Mouse (Mus musculus) E14TG2a.4 (cell line): Measurements from ENCODE around the gene Timp2.

Experiments
- H3K27me3 ChIP-seq: 2 replicates; pipeline ENCODE4 v1.6.1; 2014; ENCODE audit warnings: low read length, control low read depth; ENCODE audit not compliant: insufficient read depth
- H3K36me3 ChIP-seq: 2 replicates; pipeline ENCODE4 v1.6.1; 2014; ENCODE audit warnings: low read length, control low read depth; ENCODE audit not compliant: insufficient read depth
- H3K4me1 ChIP-seq: replicated peaks from 2 replicates; pipeline ENCODE4 v1.6.1; 2014; ENCODE audit warnings: low read depth, low read length, control low read depth
- H3K4me3 ChIP-seq: replicated peaks from 2 replicates; pipeline ENCODE4 v1.5.1; 2014; ENCODE audit warnings: mild to moderate bottlenecking, low read length
- H3K9me3 ChIP-seq: 2 replicates; pipeline ENCODE4 v1.6.1; 2014; ENCODE audit warnings: low read length, control low read depth
- CTCF ChIP-seq: conservative IDR thresholded peaks from 2 replicates; pipeline ENCODE4 v1.5.1; 2014; ENCODE audit warnings: low read length
- NANOG ChIP-seq: IDR thresholded peaks from 2 replicates; pipeline ENCODE4 v1.6.1; 2014; ENCODE audit warnings: borderline replicate concordance, low read length, mixed read lengths
- POU5F1 ChIP-seq: IDR thresholded peaks from 2 replicates; pipeline ENCODE4 v1.6.1; 2014; ENCODE audit warnings: low read length, borderline replicate concordance

The Timp2 gene

GRCm38 (mm10) chr11:118365171-118365570 lies 9.6 kb upstream of the Timp2 start:
- Histone ChIP-seq H3K4me3 (no peak overlapping the region), H3K36me3 (no peaks in the 10 kb centered on the region), H3K27me3 (peaks cover 23% of the 10 kb centered on the region), H3K4me1 (peaks cover 41% of the 10 kb centered on the region), H3K9me3 (no peaks in the 10 kb centered on the region)
- TF ChIP-seq CTCF (no peak), NANOG (no peak), POU5F1 (no peak)

- Histone ChIP-seq H3K4me3 (no peak overlapping the region), H3K4me1 (peaks cover 46% of the 10 kb centered on the region), H3K36me3 (no peaks in the 10 kb centered on the region), H3K9me3 (no peaks in the 10 kb centered on the region), H3K27me3 (peaks cover 19% of the 10 kb centered on the region)
- TF ChIP-seq POU5F1 (no peak), CTCF (no peak), NANOG (no peak)
Measured at GRCm38 (mm10) chr11:118364021-118364420, 8.5 kb upstream of the Timp2 start.

- Histone ChIP-seq H3K4me3 (no peak overlapping the region), H3K4me1 (peaks cover 46% of the 10 kb centered on the region), H3K36me3 (no peaks in the 10 kb centered on the region), H3K9me3 (no peaks in the 10 kb centered on the region), H3K27me3 (peaks cover 26% of the 10 kb centered on the region)
- TF ChIP-seq CTCF (no peak), POU5F1 (no peak), NANOG (no peak)
Measured at GRCm38 (mm10) chr11:118362971-118363518, 7.5 kb upstream of the Timp2 start.

GRCm38 (mm10) chr11:118362501-118362900 lies 7.0 kb upstream of the Timp2 start:
- no peaks in the 10 kb centered on the region for H3K9me3 ChIP-seq
- peaks cover 26% of the 10 kb centered on the region for H3K27me3 ChIP-seq
- TF ChIP-seq CTCF, result no peak
- no peak overlapping the region for H3K4me3 ChIP-seq
- H3K4me1 ChIP-seq, result peaks cover 46% of the 10 kb centered on the region
- H3K36me3 ChIP-seq, result no peaks in the 10 kb centered on the region

- TF ChIP-seq NANOG (no peak), POU5F1 (no peak), CTCF (no peak)
- Histone ChIP-seq H3K4me1 (peaks cover 41% of the 10 kb centered on the region), H3K36me3 (no peaks in the 10 kb centered on the region), H3K4me3 (0 out of 2 replicates have a peak overlapping the region, but pooled peaks have one; percentile 7), H3K27me3 (peaks cover 37% of the 10 kb centered on the region), H3K9me3 (no peaks in the 10 kb centered on the region)
Measured at GRCm38 (mm10) chr11:118360907-118361341, 5.4 kb upstream of the Timp2 start.

- Histone ChIP-seq H3K4me1 (peaks cover 41% of the 10 kb centered on the region), H3K36me3 (no peaks in the 10 kb centered on the region), H3K9me3 (no peaks in the 10 kb centered on the region), H3K27me3 (peaks cover 41% of the 10 kb centered on the region), H3K4me3 (0 out of 2 replicates have a peak overlapping the region, but pooled peaks have one; percentile 7)
- no peak for TF ChIP-seq POU5F1
Measured at GRCm38 (mm10) chr11:118360491-118360890, 5.0 kb upstream of the Timp2 start.

GRCm38 (mm10) chr11:118355205-118355604 lies 335 bp downstream of the Timp2 start:
- peaks cover 18% of the 10 kb centered on the region for H3K4me1 ChIP-seq
- H3K9me3 ChIP-seq, result no peaks in the 10 kb centered on the region
- no peaks in the 10 kb centered on the region for H3K36me3 ChIP-seq
- peaks cover 70% of the 10 kb centered on the region for H3K27me3 ChIP-seq
- TF ChIP-seq CTCF (no peak), POU5F1 (no peak), NANOG (no peak)
- peak overlapping the region; percentile 80 for H3K4me3 ChIP-seq

GRCm38 (mm10) chr11:118354636-118355191 lies 826 bp downstream of the Timp2 start:
- Histone ChIP-seq H3K4me1 (peaks cover 16% of the 10 kb centered on the region), H3K9me3 (no peaks in the 10 kb centered on the region), H3K4me3 (peak overlapping the region; percentile 80), H3K36me3 (no peaks in the 10 kb centered on the region), H3K27me3 (peaks cover 70% of the 10 kb centered on the region)
- TF ChIP-seq NANOG (no peak), CTCF (no peak)

- Histone ChIP-seq H3K4me1 (peaks cover 28% of the 10 kb centered on the region), H3K9me3 (no peaks in the 10 kb centered on the region), H3K4me3 (no peak overlapping the region), H3K36me3 (no peaks in the 10 kb centered on the region), H3K27me3 (peaks cover 44% of the 10 kb centered on the region)
- TF ChIP-seq CTCF, result no peak
- TF ChIP-seq NANOG, result no peak
- no peak for TF ChIP-seq POU5F1
Measured at GRCm38 (mm10) chr11:118349494-118349893, 6.0 kb downstream of the Timp2 start.
